Mouse (Mus musculus) midbrain, embryonic 13.5 days (tissue): ENCODE data around the gene Dydc2. TPM values are rescaled to one million over a fixed set of nuclear protein-coding genes. Genes with fewer than 3 reads are reported as not detected.
A peak's percentile ranks its signal among the peaks of the same experiment; 100 is the strongest.
"Not testable (repeated sequence)": the region's sequence is repeated elsewhere in the genome, so short reads cannot be mapped to it uniquely, and the experiment has no call there.

Experiments used
- ATAC-seq: fragments of 200-750 bp; cut with Nextera tagmentation; 2 replicates; pipeline ENCODE4 v1.8.0; 2017; ENCODE audit warnings: mild to moderate bottlenecking, moderate TSS enrichment, moderate library complexity
- H3K27ac ChIP-seq: fragments of 300-500 bp; sonication (generic); 2 replicates; pipeline ENCODE4 v1.5.1; 2015; ENCODE audit warnings: inconsistent platforms, mild to moderate bottlenecking, moderate library complexity
- H3K27me3 ChIP-seq: fragments of 300-500 bp; sonication (generic); 2 replicates; pipeline ENCODE4 v1.6.1; 2015; ENCODE audit warnings: mild to moderate bottlenecking, inconsistent platforms
- H3K36me3 ChIP-seq: fragments of 300-500 bp; sonication (generic); 2 replicates; pipeline ENCODE4 v1.6.1; 2015; ENCODE audit warnings: mild to moderate bottlenecking, inconsistent platforms
- H3K4me1 ChIP-seq: fragments of 300-500 bp; sonication (generic); replicated peaks from 2 replicates; pipeline ENCODE4 v1.6.1; 2015; ENCODE audit warnings: inconsistent platforms
- H3K4me2 ChIP-seq: fragments of 300-500 bp; sonication (generic); replicated peaks from 2 replicates; pipeline ENCODE4 v1.6.1; 2015; ENCODE audit warnings: moderate library complexity, mild to moderate bottlenecking, inconsistent platforms
- H3K4me3 ChIP-seq: fragments of 300-500 bp; sonication (generic); replicated peaks from 2 replicates; pipeline ENCODE4 v1.5.1; 2015; ENCODE audit warnings: mild to moderate bottlenecking, inconsistent platforms
- H3K9ac ChIP-seq: fragments of 300-500 bp; sonication (generic); replicated peaks from 2 replicates; pipeline ENCODE4 v1.6.1; 2015; ENCODE audit warnings: mild to moderate bottlenecking, inconsistent platforms
- H3K9me3 ChIP-seq: fragments of 300-500 bp; sonication (generic); 2 replicates; pipeline ENCODE4 v1.6.1; 2016; ENCODE audit warnings: mild to moderate bottlenecking, inconsistent platforms
- WGBS: fragments of 180-500 bp; shearing (Covaris S2); methylation state at CpG from one replicate; pipeline ENCODE4 v1.1.7; 2015; 5-methylcytosine and 5-hydroxymethylcytosine counted together
- polyA plus RNA-seq: library from polyadenylated mRNA; unstranded; fragments of >200 nt; fragmentation: Nextera tagmentation; extraction: Ambion mirVana; gene quantifications from 2 replicates; pipeline ENCODE4 v1.2.1, GENCODE M21; 2015

The Dydc2 gene
- polyA plus RNA-seq, 1 experiment from 2014 or later = 0.40 TPM

DNA sequence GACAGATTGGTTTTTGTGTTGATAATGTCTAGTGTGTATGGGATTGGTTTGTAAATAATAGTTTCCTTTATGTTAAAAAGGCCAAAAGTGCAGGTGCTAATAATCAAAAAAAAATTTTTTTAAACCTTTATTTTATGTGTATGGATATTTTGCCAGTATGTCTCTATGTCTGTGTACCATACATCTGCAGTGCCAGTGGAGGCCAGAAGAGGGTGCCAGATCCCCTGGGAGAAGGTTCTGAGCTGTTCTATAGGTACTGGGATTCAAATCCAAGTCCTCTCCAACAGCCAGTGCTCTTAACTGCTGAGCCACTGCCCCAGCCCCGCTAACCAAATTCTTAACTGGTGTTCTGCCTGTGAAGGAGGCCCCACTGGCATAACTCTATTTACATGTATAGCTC is 18.5 kb upstream of the Dydc2 start:
- Histone ChIP-seq H3K4me3 (no peak overlapping the region), H3K27ac (no peak overlapping the region), H3K4me2 (no peak overlapping the region), H3K9ac (no peak overlapping the region), H3K36me3 (no peaks in the 10 kb centered on the region), H3K9me3 (no peaks in the 10 kb centered on the region), H3K4me1 (no peaks in the 10 kb centered on the region), H3K27me3 (no peaks in the 10 kb centered on the region)
- ATAC-seq = no peak
- WGBS = 87% methylated on average over 1 of the region's 1 CpGs

DNA sequence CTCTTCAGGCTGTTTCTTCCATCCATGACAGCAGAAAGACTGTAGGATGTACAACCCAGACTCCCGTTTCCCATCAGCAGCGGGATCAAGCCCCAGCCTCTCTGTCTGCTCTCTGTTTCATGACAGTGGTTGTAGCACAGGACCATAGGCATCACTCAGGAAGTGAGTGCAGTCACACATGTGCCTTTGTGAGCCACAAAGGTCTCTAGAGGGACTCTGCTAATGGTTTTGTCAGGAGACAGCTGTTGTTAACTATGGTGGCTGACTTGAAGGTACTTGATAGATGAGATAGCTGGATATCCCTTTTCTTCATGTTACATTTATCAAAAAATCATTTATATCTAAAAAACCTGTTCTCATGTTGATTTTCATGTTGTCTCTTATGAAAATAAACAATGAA is 13.4 kb upstream of the Dydc2 start:
- Histone ChIP-seq H3K4me1 (no peaks in the 10 kb centered on the region), H3K27ac (no peak overlapping the region), H3K4me2 (no peak overlapping the region), H3K27me3 (no peaks in the 10 kb centered on the region), H3K36me3 (no peaks in the 10 kb centered on the region), H3K4me3 (no peak overlapping the region), H3K9me3 (no peaks in the 10 kb centered on the region), H3K9ac (no peak overlapping the region)
- WGBS = 87% methylated on average over 2 of the region's 2 CpGs
- ATAC-seq = no peak

DNA sequence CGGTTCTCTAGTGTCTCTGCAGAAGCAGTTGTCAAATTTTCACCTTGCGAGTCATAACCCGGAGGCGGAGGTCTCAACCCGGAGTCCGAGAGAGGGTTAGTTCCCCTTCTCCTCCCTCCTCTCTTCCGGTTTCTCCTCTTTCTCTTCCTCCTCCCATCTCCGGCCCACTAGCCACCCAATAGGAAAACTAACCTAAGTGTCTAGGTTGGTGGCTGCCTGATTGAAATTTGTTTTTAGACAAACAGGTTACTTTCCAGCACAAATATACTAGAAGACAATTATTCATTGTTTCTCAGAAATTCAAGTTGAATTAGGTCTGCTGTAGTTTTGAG is 3.9 kb upstream of the Dydc2 start:
- WGBS = 4% methylated on average over 8 of the region's 8 CpGs
- peak overlapping the region; percentile 56 for H3K9ac ChIP-seq
- ATAC-seq = no peak
- no peaks in the 10 kb centered on the region for H3K27me3 ChIP-seq
- peak overlapping the region; percentile 48 for H3K4me3 ChIP-seq
- peak overlapping the region; percentile 69 for H3K4me2 ChIP-seq
- H3K27ac ChIP-seq = no peak overlapping the region
- no peaks in the 10 kb centered on the region for H3K36me3 ChIP-seq
- H3K4me1 ChIP-seq = peaks cover 6% of the 10 kb centered on the region
- H3K9me3 ChIP-seq = no peaks in the 10 kb centered on the region

DNA sequence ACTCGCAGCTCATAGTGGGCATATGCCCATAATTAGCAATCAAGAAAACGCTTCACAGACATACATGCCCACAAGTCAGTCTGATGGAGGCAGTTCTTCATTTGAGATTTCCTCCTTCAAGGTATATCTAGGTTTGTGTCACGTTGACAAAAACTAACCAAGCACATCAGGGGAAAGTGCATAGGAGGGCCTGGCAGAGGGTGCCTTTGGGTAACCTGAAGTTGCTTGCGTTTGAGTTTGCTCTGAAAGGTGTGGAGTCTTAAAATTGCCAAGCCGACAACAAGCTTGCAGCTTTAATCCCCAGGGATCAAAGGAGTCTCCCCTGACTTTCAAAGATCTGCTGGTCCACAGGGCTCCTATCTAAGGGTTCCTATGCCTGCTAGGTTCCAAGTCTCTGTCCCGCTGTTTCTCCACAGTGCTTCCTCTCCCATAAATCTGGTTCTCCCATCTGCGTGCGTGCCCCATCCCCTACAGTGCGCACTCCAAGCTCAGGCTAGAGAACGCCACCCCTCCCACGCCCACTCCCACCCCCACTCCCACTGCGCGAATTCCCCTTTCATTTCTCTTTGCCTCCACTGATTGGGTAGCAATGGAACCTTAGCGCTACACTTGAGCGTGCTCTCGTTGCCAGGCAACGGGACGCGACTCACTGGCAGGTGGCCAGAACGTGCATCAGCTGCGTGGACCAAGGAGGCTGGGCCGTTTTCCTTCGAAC is 3.4 kb upstream of the Dydc2 start, which contains the start of gene Dydc1:
Gene Dydc1 (plus strand): TSS at position 683 of the 715 bp plus-strand sequence.
- 12% methylated on average over 23 of the region's 23 CpGs for WGBS
- Histone ChIP-seq H3K9ac (peak within 1 kb of the TSS; percentile 56), H3K9me3 (no peaks in the 10 kb centered on the region), H3K4me3 (peak within 1 kb of the TSS; percentile 48), H3K27ac (no peak within 1 kb of the TSS), H3K4me2 (peak within 1 kb of the TSS; percentile 69), H3K27me3 (no peaks in the 10 kb centered on the region), H3K36me3 (no peaks in the 10 kb centered on the region), H3K4me1 (peaks cover 6% of the 10 kb centered on the region)
- peak; percentile 98 for ATAC-seq

DNA sequence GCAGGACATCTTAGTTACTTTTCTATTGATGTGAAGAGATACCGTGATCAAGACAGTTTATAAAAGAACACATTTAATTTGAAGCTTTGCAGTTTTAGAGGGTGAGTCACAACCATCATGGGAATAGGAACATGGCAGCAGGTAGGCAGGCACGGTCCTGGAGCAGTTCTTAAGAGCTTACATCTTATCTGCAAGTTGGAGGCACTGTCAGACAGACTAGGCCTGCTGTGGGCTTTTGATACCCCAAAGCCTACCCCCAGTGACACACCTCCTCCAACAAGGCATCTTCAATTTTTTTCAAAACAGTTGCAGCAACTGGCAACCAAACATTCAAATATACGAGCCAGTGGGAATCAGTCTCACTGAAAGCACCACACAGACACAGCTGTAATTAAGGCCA is 1.3 kb upstream of the Dydc2 start:
- Histone ChIP-seq H3K9me3 (no peaks in the 10 kb centered on the region), H3K4me1 (peaks cover 6% of the 10 kb centered on the region), H3K27ac (no peak overlapping the region), H3K4me2 (no peak overlapping the region), H3K9ac (no peak overlapping the region), H3K4me3 (no peak overlapping the region), H3K27me3 (no peaks in the 10 kb centered on the region), H3K36me3 (no peaks in the 10 kb centered on the region)
- ATAC-seq = no peak
- 80% methylated on average over 3 of the region's 3 CpGs for WGBS

DNA sequence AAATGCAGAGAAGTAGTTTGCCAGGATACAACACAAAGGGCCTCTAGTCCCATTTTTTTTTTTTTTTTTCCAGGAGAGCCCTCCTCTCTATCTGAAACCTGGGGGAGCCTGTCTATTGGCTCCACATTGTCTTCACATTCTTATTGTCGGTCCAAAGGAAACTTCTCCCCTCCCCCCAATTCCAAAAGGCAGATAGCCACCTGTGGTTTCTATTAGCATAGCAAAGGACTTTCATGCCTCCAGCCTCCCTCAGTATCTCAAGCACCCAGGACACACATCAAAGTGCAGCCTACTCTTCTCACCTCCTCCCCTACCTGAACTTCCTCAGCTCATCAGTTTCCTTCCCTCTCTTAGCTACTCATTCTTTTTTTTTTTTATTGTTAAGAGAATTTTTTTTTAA is 2.6 kb downstream of the Dydc2 start:
- H3K9ac ChIP-seq = no peak overlapping the region
- no peak for ATAC-seq
- H3K4me1 ChIP-seq = no peaks in the 10 kb centered on the region
- H3K4me2 ChIP-seq = no peak overlapping the region
- WGBS = 0% methylated on average over 1 of the region's 1 CpGs
- H3K9me3 ChIP-seq = no peaks in the 10 kb centered on the region
- no peaks in the 10 kb centered on the region for H3K27me3 ChIP-seq
- H3K4me3 ChIP-seq = no peak overlapping the region
- no peaks in the 10 kb centered on the region for H3K36me3 ChIP-seq
- no peak overlapping the region for H3K27ac ChIP-seq

DNA sequence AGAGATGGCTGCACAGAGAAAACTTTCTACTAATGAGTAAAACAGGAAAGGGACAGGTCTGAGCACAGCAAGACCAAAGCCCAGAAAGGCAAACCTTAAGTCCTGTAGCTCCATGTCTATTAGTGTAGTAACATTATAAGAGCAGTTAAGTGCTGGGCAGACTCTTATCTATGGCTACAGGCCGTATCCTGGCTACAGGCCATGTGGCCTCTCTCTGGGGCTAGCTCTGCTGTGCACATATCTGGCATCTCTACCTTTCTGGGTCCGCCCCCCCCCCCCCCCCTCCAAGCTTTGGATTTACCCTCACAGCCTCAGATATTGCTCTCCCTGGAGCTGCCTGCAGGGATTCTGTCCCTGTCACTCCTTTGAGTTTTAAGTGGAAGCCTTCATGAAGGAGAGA is 3.8 kb downstream of the Dydc2 start:
- Histone ChIP-seq H3K9ac (no peak overlapping the region), H3K27me3 (no peaks in the 10 kb centered on the region), H3K4me1 (no peaks in the 10 kb centered on the region), H3K9me3 (no peaks in the 10 kb centered on the region), H3K36me3 (no peaks in the 10 kb centered on the region), H3K4me3 (no peak overlapping the region), H3K4me2 (no peak overlapping the region), H3K27ac (no peak overlapping the region)
- 0 out of 2 replicates have a peak, but pooled peaks have one; percentile 43 for ATAC-seq
- WGBS = 56% methylated on average over 2 of the region's 2 CpGs

DNA sequence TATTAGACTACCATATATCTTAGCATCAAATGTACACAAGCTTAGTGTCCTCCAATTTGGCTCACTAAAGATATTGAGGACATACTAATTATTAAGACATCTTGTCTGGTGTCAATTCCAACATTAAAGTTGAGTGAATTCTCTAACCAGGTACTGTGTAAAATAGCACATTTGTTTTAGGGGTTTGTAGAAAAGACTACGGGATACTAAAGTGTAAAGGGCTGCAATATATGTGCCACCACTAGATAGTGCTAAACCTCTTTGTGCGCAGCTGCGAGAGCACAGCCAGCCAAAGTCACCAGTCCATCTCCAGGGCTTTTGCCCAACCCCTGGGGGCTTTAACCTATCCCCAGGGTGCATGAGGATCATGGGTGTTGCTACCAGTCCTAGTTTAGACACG is 15.8 kb downstream of the Dydc2 start:
- 89% methylated on average over 3 of the region's 4 CpGs for WGBS
- ATAC-seq, H3K4me3 ChIP-seq, H3K9ac ChIP-seq, H3K4me2 ChIP-seq, H3K27ac ChIP-seq, H3K9me3 ChIP-seq, H3K27me3 ChIP-seq, H3K36me3 ChIP-seq, H3K4me1 ChIP-seq: not testable (repeated sequence)

DNA sequence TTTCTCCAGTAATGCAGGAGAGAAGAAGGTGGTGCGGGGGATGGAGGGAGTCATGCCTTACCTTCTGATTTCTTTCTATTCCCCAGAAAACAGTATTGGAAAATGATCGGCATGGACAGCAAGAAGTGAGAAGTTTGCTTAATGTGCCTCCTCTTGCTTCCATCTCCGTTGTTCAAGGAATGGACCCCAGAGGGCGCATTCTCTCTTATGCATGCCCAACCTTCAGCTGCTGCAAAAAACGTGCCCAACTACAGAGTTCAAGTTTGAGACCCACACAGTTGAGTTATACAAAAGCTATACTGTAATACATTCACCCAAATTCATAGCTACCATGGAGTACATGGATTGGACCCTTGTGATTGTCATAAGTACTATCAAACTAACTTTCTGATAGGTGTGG is 16.5 kb downstream of the Dydc2 start:
- Histone ChIP-seq H3K4me2 (no peak overlapping the region), H3K36me3 (no peaks in the 10 kb centered on the region), H3K27ac (no peak overlapping the region), H3K4me3 (no peak overlapping the region), H3K27me3 (no peaks in the 10 kb centered on the region), H3K9ac (no peak overlapping the region), H3K9me3 (no peaks in the 10 kb centered on the region; the same call in 1 of the 2 replicates), H3K4me1 (no peaks in the 10 kb centered on the region)
- ATAC-seq = no peak
- 83% methylated on average over 5 of the region's 5 CpGs for whole genome bisulfite sequencing

DNA sequence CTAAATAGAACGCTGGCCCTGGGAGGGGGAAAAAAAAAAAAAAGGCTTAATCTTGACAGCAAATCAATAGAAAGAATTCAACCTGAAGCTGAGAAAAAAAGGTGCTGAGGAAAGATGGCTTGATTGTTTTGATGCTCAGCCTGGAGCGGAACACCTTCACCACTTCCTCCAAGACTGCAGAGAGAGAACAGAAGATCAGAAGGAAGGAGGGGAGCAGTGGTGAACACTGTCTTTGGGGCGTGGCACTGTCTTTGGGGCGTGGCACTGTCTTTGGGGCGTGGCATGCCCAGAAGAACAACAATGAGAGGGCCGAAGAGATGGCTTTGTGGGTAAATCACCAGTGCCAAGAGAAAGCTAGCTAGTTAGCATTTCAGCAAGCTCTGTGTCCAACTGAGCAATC is 18.5 kb downstream of the Dydc2 start:
- Histone ChIP-seq H3K4me2 (no peak overlapping the region), H3K4me1 (no peaks in the 10 kb centered on the region), H3K36me3 (no peaks in the 10 kb centered on the region), H3K9ac (no peak overlapping the region), H3K27ac (no peak overlapping the region), H3K27me3 (no peaks in the 10 kb centered on the region), H3K4me3 (no peak overlapping the region), H3K9me3 (no peaks in the 10 kb centered on the region; the same call in 1 of the 2 replicates)
- WGBS = 84% methylated on average over 6 of the region's 6 CpGs
- ATAC-seq = no peak

DNA sequence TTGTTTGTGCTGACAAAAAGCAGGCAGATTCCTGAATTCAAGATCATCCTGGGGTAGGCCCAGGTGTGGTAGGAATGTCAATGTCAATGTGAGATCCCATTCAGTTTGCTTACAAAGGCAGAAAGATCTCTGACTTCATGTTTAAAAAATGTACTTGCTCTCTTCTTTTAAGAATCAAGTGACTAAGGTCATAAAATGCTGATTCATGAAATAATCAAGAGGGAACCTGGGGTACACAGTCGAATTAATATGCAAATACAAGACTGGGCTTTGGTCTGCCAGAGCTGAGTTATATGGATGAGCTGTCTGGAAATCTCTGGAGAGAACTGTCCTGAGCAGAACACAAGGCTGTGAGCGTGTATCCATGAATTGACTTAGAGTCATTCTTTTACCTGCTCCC is 21.6 kb downstream of the Dydc2 start:
- ATAC-seq = no peak
- H3K36me3 ChIP-seq = no peaks in the 10 kb centered on the region
- H3K4me1 ChIP-seq = no peaks in the 10 kb centered on the region
- H3K4me2 ChIP-seq = no peak overlapping the region
- H3K27me3 ChIP-seq = no peaks in the 10 kb centered on the region
- H3K9ac ChIP-seq = no peak overlapping the region
- H3K9me3 ChIP-seq = no peaks in the 10 kb centered on the region; the same call in 1 of the 2 replicates
- H3K27ac ChIP-seq = no peak overlapping the region
- 83% methylated on average over 2 of the region's 2 CpGs for WGBS
- H3K4me3 ChIP-seq = no peak overlapping the region

DNA sequence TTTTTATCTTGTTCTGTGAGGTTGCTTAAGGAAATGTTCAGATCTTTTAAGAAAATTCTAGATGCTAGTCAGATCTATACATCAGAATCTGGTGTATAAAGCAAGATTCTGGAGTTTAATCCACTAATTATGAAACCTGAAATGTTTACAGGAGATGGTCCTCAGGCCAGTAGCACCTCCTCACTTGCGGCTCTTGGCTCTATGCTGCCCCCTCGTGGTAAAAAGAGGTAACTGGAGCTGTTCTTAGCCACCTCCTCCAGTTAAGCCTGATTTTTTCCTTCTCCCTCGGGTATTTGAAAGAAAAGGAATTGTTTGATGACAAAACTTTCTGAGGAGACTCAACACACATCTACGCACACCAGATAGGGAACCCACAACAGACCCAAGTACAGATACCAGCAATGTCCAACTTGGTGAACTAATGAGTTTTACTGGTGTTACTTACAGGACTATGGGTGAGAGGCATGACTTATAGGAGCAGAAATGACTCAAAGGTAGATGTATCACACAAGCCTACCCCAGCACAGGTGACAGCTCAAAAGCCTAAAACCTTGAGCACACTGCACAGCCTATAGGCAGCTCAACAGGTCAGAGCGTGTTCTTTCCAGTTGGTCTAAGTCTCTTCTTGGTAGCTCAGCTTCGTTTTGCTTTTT is 33.7 kb downstream of the Dydc2 start:
- Histone ChIP-seq H3K4me3 (no peak overlapping the region), H3K36me3 (no peaks in the 10 kb centered on the region), H3K4me1 (no peaks in the 10 kb centered on the region), H3K9me3 (no peaks in the 10 kb centered on the region), H3K27me3 (0 out of 2 replicates have a peak, but pooled peaks cover 3% of the 10 kb centered on the region), H3K9ac (no peak overlapping the region), H3K27ac (no peak overlapping the region), H3K4me2 (no peak overlapping the region)
- WGBS = 38% methylated on average over 6 of the region's 6 CpGs
- ATAC-seq = peak; percentile 71
